Mouse (Mus musculus): ENCODE data around the gene Adm. TPM values are rescaled to one million over a fixed set of nuclear protein-coding genes. Genes with fewer than 3 reads are reported as not detected.
A peak's percentile ranks its signal among the peaks of the same experiment; 100 is the strongest.

Gene Adm
- polyA plus RNA-seq, 1 experiment from 2014 or later: 7.1 TPM

DNA sequence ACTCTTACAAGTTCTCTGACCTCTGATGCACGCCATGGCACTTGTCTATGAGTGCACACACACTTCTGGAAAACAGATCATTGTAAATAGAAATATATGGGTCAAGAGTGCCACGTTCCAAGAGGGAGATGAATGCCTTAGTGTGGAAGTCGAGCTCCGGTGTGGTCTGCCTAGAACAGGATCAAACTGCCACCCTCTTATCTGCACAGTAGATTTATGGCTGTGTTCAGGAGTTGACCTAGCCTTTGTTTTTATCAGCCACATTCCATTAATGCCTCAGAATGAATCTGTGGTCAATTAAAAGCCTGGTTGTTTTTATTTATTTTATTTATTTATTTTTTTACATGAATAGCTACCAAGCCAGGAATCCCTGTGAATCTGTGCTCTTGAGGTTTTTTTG is 23.0 kb downstream of the Adm start:
- peaks cover 3% of the 10 kb centered on the region; the same call in 1 of the 2 replicates for H3K4me1 ChIP-seq
- peaks cover 7% of the 10 kb centered on the region; the same call in 1 of the 2 replicates for H3K9me3 ChIP-seq (replicated peaks)
- no peaks in the 10 kb centered on the region for H3K27me3 ChIP-seq (ENCODE audit: low read depth, poor library complexity, severe bottlenecking)
- no peaks in the 10 kb centered on the region for H3K36me3 ChIP-seq
- 84% methylated on average over 4 of the region's 4 CpGs for WGBS
- no peak for DNase-seq (ENCODE audit: low spot score)
- H3K4me3 ChIP-seq: no peak overlapping the region
- H3K27ac ChIP-seq (replicated peaks): no peak overlapping the region

GRCm38 (mm10) chr7:110651091-110651490 is 23.6 kb downstream of the Adm start:
- no peak overlapping the region for H3K4me3 ChIP-seq
- 91% methylated on average over 6 of the region's 6 CpGs for WGBS
- H3K9me3 ChIP-seq (replicated peaks): peaks cover 7% of the 10 kb centered on the region; the same call in 1 of the 2 replicates
- no peaks in the 10 kb centered on the region for H3K27me3 ChIP-seq (ENCODE audit: low read depth, poor library complexity, severe bottlenecking)
- no peaks in the 10 kb centered on the region for H3K36me3 ChIP-seq
- peaks cover 3% of the 10 kb centered on the region; the same call in 1 of the 2 replicates for H3K4me1 ChIP-seq
- DNase-seq (ENCODE audit: low spot score): no peak
- H3K27ac ChIP-seq (replicated peaks): no peak overlapping the region

DNA sequence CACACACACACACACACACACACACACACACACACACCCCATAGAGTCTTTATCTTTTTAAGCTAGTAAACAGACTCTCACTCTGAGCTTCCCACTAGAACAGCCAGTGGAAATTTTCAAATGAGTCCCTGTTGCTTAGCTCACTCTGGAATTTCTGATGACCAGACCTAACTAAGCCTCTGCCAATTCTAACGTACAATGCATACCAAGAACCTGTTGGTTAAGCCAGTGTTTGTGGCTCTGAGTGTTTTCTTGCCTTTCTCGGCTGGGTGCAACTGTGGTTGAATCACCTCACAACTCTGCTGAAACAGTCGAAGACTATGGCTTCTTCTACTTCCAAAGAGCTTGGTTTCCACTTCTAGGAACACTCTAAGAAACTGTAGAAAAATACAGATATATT is 27.8 kb downstream of the Adm start:
- H3K27me3 ChIP-seq (ENCODE audit: low read depth, poor library complexity, severe bottlenecking): no peaks in the 10 kb centered on the region
- DNase-seq (ENCODE audit: low spot score): no peak
- 76% methylated on average over 3 of the region's 3 CpGs for WGBS
- no peaks in the 10 kb centered on the region for H3K36me3 ChIP-seq
- H3K4me3 ChIP-seq: no peak overlapping the region
- H3K9me3 ChIP-seq (replicated peaks): no peaks in the 10 kb centered on the region
- no peaks in the 10 kb centered on the region; the same call in 1 of the 2 replicates for H3K4me1 ChIP-seq
- H3K27ac ChIP-seq (replicated peaks): no peak overlapping the region

- no peak overlapping the region for H3K4me3 ChIP-seq
- no peaks in the 10 kb centered on the region for H3K27me3 ChIP-seq (ENCODE audit: low read depth, poor library complexity, severe bottlenecking)
- no peaks in the 10 kb centered on the region for H3K36me3 ChIP-seq
- no peaks in the 10 kb centered on the region; the same call in 1 of the 2 replicates for H3K4me1 ChIP-seq
- H3K27ac ChIP-seq (replicated peaks): no peak overlapping the region
- no peak for DNase-seq (ENCODE audit: low spot score)
- 79% methylated on average over 6 of the region's 6 CpGs for WGBS
- H3K9me3 ChIP-seq (replicated peaks): no peaks in the 10 kb centered on the region
These were observed 28.5 kb downstream of the Adm start for GRCm38 (mm10) chr7:110655966-110656365.

DNA sequence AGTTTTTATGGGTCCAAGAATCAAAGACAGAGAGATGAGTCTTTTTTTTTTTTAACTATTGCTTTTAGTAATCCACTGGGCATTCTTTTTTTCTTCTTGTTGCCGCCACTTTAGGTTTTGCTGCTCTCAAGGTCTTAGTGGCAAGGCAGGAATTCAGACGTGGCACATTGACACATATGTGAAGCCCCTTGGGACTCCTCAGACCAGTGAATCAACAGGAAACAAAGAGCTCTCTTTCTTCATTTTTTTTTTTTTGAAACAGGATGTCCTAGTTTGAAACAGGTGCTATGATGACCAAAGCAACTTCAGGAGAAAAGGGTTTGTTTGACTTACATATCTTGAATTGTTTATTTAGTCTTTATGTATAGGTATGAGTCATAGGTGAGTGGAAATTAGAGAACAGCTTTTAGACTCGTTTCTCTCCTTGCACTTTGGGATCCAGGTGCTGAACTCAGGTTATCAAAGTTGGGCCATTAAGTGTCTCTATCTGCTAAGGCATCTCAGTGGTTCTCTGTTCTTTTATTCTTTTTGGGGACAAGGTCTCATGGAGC is 31.0 kb downstream of the Adm start:
- no peak overlapping the region for H3K4me3 ChIP-seq
- no peaks in the 10 kb centered on the region; the same call in 1 of the 2 replicates for H3K4me1 ChIP-seq
- no peaks in the 10 kb centered on the region for H3K27me3 ChIP-seq (ENCODE audit: low read depth, poor library complexity, severe bottlenecking)
- no peak for DNase-seq (ENCODE audit: low spot score)
- no peaks in the 10 kb centered on the region for H3K36me3 ChIP-seq
- no peaks in the 10 kb centered on the region; the same call in 1 of the 2 replicates for H3K9me3 ChIP-seq (replicated peaks)
- 74% methylated on average over 3 of the region's 3 CpGs for WGBS
- no peak overlapping the region for H3K27ac ChIP-seq (replicated peaks)

DNA sequence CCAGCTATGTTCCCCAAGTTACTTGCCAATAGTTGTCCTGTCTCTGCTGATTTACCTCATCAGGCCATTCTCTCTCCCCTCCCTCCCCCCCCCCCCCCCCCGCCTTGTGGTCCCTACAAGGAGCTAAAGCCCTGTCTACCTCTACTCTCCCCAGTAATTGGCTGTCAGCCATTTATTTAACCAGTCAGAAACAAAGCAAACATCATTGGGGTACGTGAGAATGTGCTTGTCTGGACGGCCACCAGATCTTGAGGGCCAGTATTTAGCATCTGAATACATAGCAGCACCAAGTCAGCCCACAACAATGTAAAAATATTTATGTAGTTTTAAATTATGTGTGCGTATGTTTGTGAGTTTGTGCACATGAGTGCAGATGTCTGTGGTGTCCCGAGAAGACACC is 39.1 kb downstream of the Adm start:
- 75% methylated on average over 4 of the region's 5 CpGs for whole genome bisulfite sequencing
- no peak overlapping the region for H3K4me3 ChIP-seq
- DNase-seq (ENCODE audit: low spot score): no peak
- H3K27ac ChIP-seq (replicated peaks): no peak overlapping the region
- H3K4me1 ChIP-seq: peaks cover 15% of the 10 kb centered on the region; the same call in 1 of the 2 replicates
- H3K36me3 ChIP-seq: no peaks in the 10 kb centered on the region
- H3K9me3 ChIP-seq (replicated peaks): no peaks in the 10 kb centered on the region; the same call in 1 of the 2 replicates
- H3K27me3 ChIP-seq (ENCODE audit: low read depth, poor library complexity, severe bottlenecking): no peaks in the 10 kb centered on the region

- DNase-seq (ENCODE audit: low spot score): no peak
- no peaks in the 10 kb centered on the region for H3K36me3 ChIP-seq
- no peaks in the 10 kb centered on the region for H3K9me3 ChIP-seq (replicated peaks)
- 0 out of 2 replicates have a peak overlapping the region, but pooled peaks have one; percentile 13 for H3K27ac ChIP-seq (replicated peaks)
- peaks cover 15% of the 10 kb centered on the region; the same call in 1 of the 2 replicates for H3K4me1 ChIP-seq
- no peaks in the 10 kb centered on the region for H3K27me3 ChIP-seq (ENCODE audit: low read depth, poor library complexity, severe bottlenecking)
- no peak overlapping the region for H3K4me3 ChIP-seq
- 80% methylated on average over 6 of the region's 6 CpGs for WGBS
These were observed 40.8 kb downstream of the Adm start for GRCm38 (mm10) chr7:110668247-110668646.

DNA sequence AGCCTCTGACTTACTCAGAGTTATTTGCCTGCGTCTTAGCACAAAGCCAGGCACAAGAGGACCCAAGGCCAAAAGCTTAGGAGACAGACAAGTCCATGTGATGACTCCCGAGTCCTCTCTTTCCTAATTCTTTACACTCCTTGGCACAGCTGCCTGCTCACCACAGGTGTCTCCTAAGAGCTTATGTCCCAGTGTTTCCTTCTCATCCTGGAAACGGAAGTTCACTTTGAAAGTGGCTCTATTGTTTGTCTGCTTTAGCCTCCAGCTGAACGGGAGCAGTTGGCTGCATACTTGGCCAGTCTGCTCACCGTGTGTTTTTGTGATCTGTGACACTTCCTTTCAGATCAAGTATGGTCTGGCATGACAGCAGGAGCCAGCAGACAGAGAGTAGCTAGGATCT is 41.3 kb downstream of the Adm start:
- Histone ChIP-seq H3K4me1 (peaks cover 15% of the 10 kb centered on the region; the same call in 1 of the 2 replicates), H3K9me3 (replicated peaks) (no peaks in the 10 kb centered on the region), H3K27me3 (ENCODE audit: low read depth, poor library complexity, severe bottlenecking) (no peaks in the 10 kb centered on the region), H3K27ac (replicated peaks) (peak overlapping the region; percentile 13; the same call in 1 of the 2 replicates), H3K36me3 (no peaks in the 10 kb centered on the region), H3K4me3 (no peak overlapping the region)
- no peak for DNase-seq (ENCODE audit: low spot score)
- WGBS: 33% methylated on average over 5 of the region's 5 CpGs

GRCm38 (mm10) chr7:110671121-110671680 is 43.7 kb downstream of the Adm start:
- 46% methylated on average over 6 of the region's 6 CpGs for WGBS
- no peaks in the 10 kb centered on the region for H3K27me3 ChIP-seq (ENCODE audit: low read depth, poor library complexity, severe bottlenecking)
- no peaks in the 10 kb centered on the region for H3K9me3 ChIP-seq (replicated peaks)
- H3K36me3 ChIP-seq: no peaks in the 10 kb centered on the region
- no peak for DNase-seq (ENCODE audit: low spot score)
- peaks cover 15% of the 10 kb centered on the region; the same call in 1 of the 2 replicates for H3K4me1 ChIP-seq
- 0 out of 2 replicates have a peak overlapping the region, but pooled peaks have one; percentile 28 for H3K27ac ChIP-seq (replicated peaks)
- no peak overlapping the region for H3K4me3 ChIP-seq

Other genes starting within 250 kb of the Adm start
- 29.8 and 36.7 TPM in 2 replicates for gene Sbf2, start 12.7 kb upstream of the Adm start, polyA plus RNA-seq (2016; fragmentation: Nextera tagmentation; extraction: Ambion mirVana)
- 0.81 and 0.95 TPM in 2 replicates for gene Ampd3, start 140.5 kb downstream of the Adm start, polyA plus RNA-seq (2016; fragmentation: Nextera tagmentation; extraction: Ambion mirVana)
- gene Rnf141, start 216.8 kb downstream of the Adm start, polyA plus RNA-seq (2016; fragmentation: Nextera tagmentation; extraction: Ambion mirVana): 22.2 and 23.2 TPM in 2 replicates
- gene Lyve1, start 235.6 kb downstream of the Adm start, polyA plus RNA-seq (2016; fragmentation: Nextera tagmentation; extraction: Ambion mirVana): 0.73 and 2.2 TPM in 2 replicates

Data from midbrain, embryonic 10.5 days (tissue).